ENCODE assay signal across 18 mouse cellular contexts in genomic region chr13:112740073-112740472, GRCm38 (mm10).
"Had no signal": no experiment of that assay in that cellular context is flagged by ENCODE, and none has a peak within 500 bp of the region (broad histone marks: within the 10 kb centered on the region; RNA-seq: fewer than 3 reads in every experiment).

No protein-coding gene starts in this region.

- H3K4me1 ChIP-seq: megakaryocyte, embryonic 14.5 days; midbrain, embryonic 13.5 days; neural tube, embryonic 12.5 days had no signal

- H3K4me3 ChIP-seq: lung, embryonic 15.5 days; megakaryocyte, embryonic 14.5 days; midbrain, embryonic 13.5 days; midbrain, embryonic 15.5 days; neural tube, embryonic 12.5 days; stomach, embryonic 15.5 days had no signal

- H3K27ac ChIP-seq: lung, embryonic 15.5 days; macrophage; midbrain, embryonic 13.5 days; midbrain, embryonic 15.5 days; neural tube, embryonic 12.5 days; stomach, embryonic 15.5 days; stomach, postnatal 0 days had no signal

- H3K4me2 ChIP-seq: lung, embryonic 15.5 days; midbrain, embryonic 11.5 days; midbrain, embryonic 13.5 days; midbrain, embryonic 15.5 days; neural tube, embryonic 12.5 days; stomach, embryonic 15.5 days had no signal

- H3K27me3 ChIP-seq: lung, embryonic 15.5 days; megakaryocyte, embryonic 14.5 days; midbrain, embryonic 13.5 days; midbrain, embryonic 15.5 days; neural tube, embryonic 12.5 days; stomach, embryonic 15.5 days had no signal

- ATAC-seq: liver, postnatal 0 days; lung, postnatal 0 days; midbrain, embryonic 13.5 days; midbrain, embryonic 15.5 days had no signal

- H3K36me3 ChIP-seq: lung, embryonic 15.5 days; midbrain, embryonic 15.5 days; stomach, embryonic 15.5 days had no signal

- H3K9ac ChIP-seq: liver, postnatal 0 days; lung, embryonic 15.5 days; midbrain, embryonic 13.5 days; midbrain, embryonic 15.5 days; neural tube, embryonic 12.5 days; stomach, embryonic 15.5 days had no signal

- DNase-seq: liver, postnatal 0 days; lung, adult 2 months; lung, postnatal 14 days; lung, postnatal 36 days; right cerebral cortex, postnatal 14 days; thymus, adult 2 months; thymus, postnatal 25 days; thymus, postnatal 4 days had no signal

- H3K9me3 ChIP-seq: lung, embryonic 15.5 days; megakaryocyte, embryonic 14.5 days; midbrain, embryonic 13.5 days; midbrain, embryonic 15.5 days; neural tube, embryonic 12.5 days; stomach, embryonic 15.5 days had no signal
